Mouse (Mus musculus): Measurements from ENCODE around the gene Exosc10. TPM values are rescaled to one million over a fixed set of nuclear protein-coding genes. Genes with fewer than 3 reads are reported as not detected.

Gene Exosc10
- total RNA-seq (2021) = 49.5 and 56.3 TPM in 2 replicates
- long read RNA-seq, experiment 1, transcript Exosc10-201 (25 exons, 2,790 nt) = major isoform, 29 of 50 reads
- long read RNA-seq, experiment 1, partial matches to known transcripts = 12 of 50 reads
- long read RNA-seq, experiment 1, other reads (novel, unspliced or antisense) = 6 of 50 reads
- long read RNA-seq, experiment 2, transcript Exosc10-201 (25 exons, 2,790 nt) = major isoform, 21 of 33 reads
- long read RNA-seq, experiment 2, partial matches to known transcripts = 7 of 33 reads
- long read RNA-seq, experiment 2, other reads (novel, unspliced or antisense) = 4 of 33 reads

- DNase-seq = peak; percentile 94
Observed at GRCm38 (mm10) chr4:148558297-148559000, at the start of gene Exosc10. TSS of gene Exosc10 (plus strand) at chr4:148558429.

- no peak for DNase-seq
Observed at GRCm38 (mm10) chr4:148509450-148510084, 48.7 kb upstream of the Exosc10 start.

- no peak for DNase-seq
Observed at GRCm38 (mm10) chr4:148510691-148511090, 47.5 kb upstream of the Exosc10 start.

GRCm38 (mm10) chr4:148511334-148511733 is 46.9 kb upstream of the Exosc10 start:
- DNase-seq = no peak

- no peak for DNase-seq
Observed at GRCm38 (mm10) chr4:148513021-148513559, 45.1 kb upstream of the Exosc10 start.

- no peak for DNase-seq
Observed at GRCm38 (mm10) chr4:148515313-148515712, 42.9 kb upstream of the Exosc10 start.

GRCm38 (mm10) chr4:148517809-148518208 is 40.4 kb upstream of the Exosc10 start:
- DNase-seq = no peak

- DNase-seq = no peak
Observed at GRCm38 (mm10) chr4:148518235-148518795, 39.9 kb upstream of the Exosc10 start.

GRCm38 (mm10) chr4:148523538-148523937 is 34.7 kb upstream of the Exosc10 start:
- peak; percentile 30 for DNase-seq

GRCm38 (mm10) chr4:148527158-148527910 is 30.9 kb upstream of the Exosc10 start:
- no peak for DNase-seq

- DNase-seq = peak; percentile 54
Observed at GRCm38 (mm10) chr4:148530351-148530750, 27.9 kb upstream of the Exosc10 start.

GRCm38 (mm10) chr4:148530778-148531177 is 27.5 kb upstream of the Exosc10 start:
- DNase-seq = peak; percentile 34

GRCm38 (mm10) chr4:148531341-148531740 is 26.9 kb upstream of the Exosc10 start:
- DNase-seq = no peak

- no peak for DNase-seq
Observed at GRCm38 (mm10) chr4:148532516-148532915, 25.7 kb upstream of the Exosc10 start.

- DNase-seq = peak; percentile 70
Observed at GRCm38 (mm10) chr4:148533613-148534328, 24.5 kb upstream of the Exosc10 start.

GRCm38 (mm10) chr4:148535876-148536275 is 22.4 kb upstream of the Exosc10 start:
- DNase-seq = no peak

GRCm38 (mm10) chr4:148549106-148549505 is 9.1 kb upstream of the Exosc10 start:
- no peak for DNase-seq

- DNase-seq = no peak
Observed at GRCm38 (mm10) chr4:148557766-148558165, 463 bp upstream of the Exosc10 start.

GRCm38 (mm10) chr4:148562676-148563075 is 4.4 kb downstream of the Exosc10 start:
- DNase-seq = no peak

GRCm38 (mm10) chr4:148563595-148563994 is 5.4 kb downstream of the Exosc10 start:
- no peak for DNase-seq

GRCm38 (mm10) chr4:148570138-148570537 is 11.9 kb downstream of the Exosc10 start:
- DNase-seq = no peak

Measured in adrenal gland, postnatal 14 days (tissue).